Mouse (Mus musculus) hindlimb bud, embryonic 11.5 days (tissue): ENCODE measurements around the gene Dpysl4.

Source experiments
- DNase-seq: peaks from one replicate; pipeline ENCODE4 v3.0.0-alpha.2; 2012; ENCODE audit warnings: low read depth, low spot score; ENCODE audit errors: extremely low spot score

Dpysl4 gene

GRCm38 (mm10) chr7:139096399-139096798 is 10.6 kb downstream of the Dpysl4 start:
- DNase-seq: no peak

- DNase-seq: no peak
These were observed 14.8 kb downstream of the Dpysl4 start for GRCm38 (mm10) chr7:139100531-139101095.

GRCm38 (mm10) chr7:139101286-139101804 is 15.5 kb downstream of the Dpysl4 start:
- DNase-seq: no peak

- no peak for DNase-seq
These were observed 16.0 kb downstream of the Dpysl4 start for GRCm38 (mm10) chr7:139101826-139102225.

GRCm38 (mm10) chr7:139103960-139104381 is 18.2 kb downstream of the Dpysl4 start:
- no peak for DNase-seq

GRCm38 (mm10) chr7:139105076-139105475 is 19.3 kb downstream of the Dpysl4 start:
- no peak for DNase-seq

GRCm38 (mm10) chr7:139105705-139106104 is 19.9 kb downstream of the Dpysl4 start:
- no peak for DNase-seq

GRCm38 (mm10) chr7:139107908-139108650 is 22.3 kb downstream of the Dpysl4 start:
- no peak for DNase-seq

GRCm38 (mm10) chr7:139119152-139119774 is 33.5 kb downstream of the Dpysl4 start:
- peak; percentile 44 for DNase-seq

- no peak for DNase-seq
These were observed 34.0 kb downstream of the Dpysl4 start for GRCm38 (mm10) chr7:139119775-139120153.

GRCm38 (mm10) chr7:139125881-139126280 is 40.1 kb downstream of the Dpysl4 start:
- no peak for DNase-seq

- no peak for DNase-seq
These were observed 40.7 kb downstream of the Dpysl4 start for GRCm38 (mm10) chr7:139126549-139126948.

GRCm38 (mm10) chr7:139128994-139129393 is 43.2 kb downstream of the Dpysl4 start:
- DNase-seq: no peak

GRCm38 (mm10) chr7:139130361-139130760 is 44.6 kb downstream of the Dpysl4 start:
- no peak for DNase-seq

- no peak for DNase-seq
These were observed 45.7 kb downstream of the Dpysl4 start for GRCm38 (mm10) chr7:139131538-139131937.

GRCm38 (mm10) chr7:139133446-139133845 is 47.6 kb downstream of the Dpysl4 start:
- no peak for DNase-seq

- no peak for DNase-seq
These were observed 49.4 kb downstream of the Dpysl4 start for GRCm38 (mm10) chr7:139135236-139135635.

GRCm38 (mm10) chr7:139136906-139137491 is 51.2 kb downstream of the Dpysl4 start:
- no peak for DNase-seq

GRCm38 (mm10) chr7:139139921-139140461 is 54.2 kb downstream of the Dpysl4 start:
- DNase-seq: no peak

- no peak for DNase-seq
These were observed 58.0 kb downstream of the Dpysl4 start for GRCm38 (mm10) chr7:139143785-139144184.

- no peak for DNase-seq
These were observed 60.1 kb downstream of the Dpysl4 start for GRCm38 (mm10) chr7:139145891-139146290.
